12 mouse cellular contexts compared by ENCODE assay signal in genomic region chr4:83798674-83799430, GRCm38 (mm10).
DNase-seq lines count a peak whose midpoint lies in the region; ATAC-seq and TF ChIP-seq lines count a peak whose summit lies in the region.
"Had no signal": no experiment of that assay in that cellular context is flagged by ENCODE, and none has a peak within 500 bp of the region (broad histone marks: within the 10 kb centered on the region; RNA-seq: fewer than 3 reads in every experiment).

No protein-coding gene starts in this region.

- WGBS in heart, embryonic 10.5 days = 56% methylated on average over 21 of the region's 21 CpGs
- WGBS in heart, embryonic 11.5 days (ENCODE audit: insufficient replicate concordance) = 49% methylated on average over 21 of the region's 21 CpGs
- 73% methylated on average over 21 of the region's 21 CpGs for WGBS in liver, postnatal 0 days (ENCODE audit: insufficient replicate concordance)
- 62% methylated on average over 21 of the region's 21 CpGs for WGBS in liver, embryonic 12.5 days (ENCODE audit: insufficient replicate concordance)
- WGBS in midbrain, embryonic 16.5 days = 89% methylated on average over 21 of the region's 21 CpGs

- no peak overlapping the region for H3K9ac ChIP-seq in heart, embryonic 11.5 days (ENCODE audit: low read depth, low read length)
- no peak overlapping the region for H3K9ac ChIP-seq in liver, postnatal 0 days (replicated peaks)
- H3K9ac ChIP-seq in liver, embryonic 12.5 days = no peak overlapping the region
- H3K9ac ChIP-seq in midbrain, embryonic 16.5 days (ENCODE audit: low read depth, low read length) = no peak overlapping the region
- H3K9ac ChIP-seq: stomach, embryonic 15.5 days had no signal

- TF ChIP-seq CTCF in liver, postnatal 0 days (IDR thresholded peaks at IDR 0.05; ENCODE audit: low read depth) = no peak

- intact Hi-C loops in left cerebral cortex, postnatal 25 days (cut with DNase I) = loop anchor here (10.0 kb wide), 2 partner anchors 266 to 1056 kb away; no protein-coding TSS in a partner anchor

- no peaks in the 10 kb centered on the region for H3K9me3 ChIP-seq in heart, embryonic 10.5 days
- no peaks in the 10 kb centered on the region for H3K9me3 ChIP-seq in heart, embryonic 11.5 days (replicated peaks; ENCODE audit: control insufficient read depth, low read length)
- H3K9me3 ChIP-seq in liver, postnatal 0 days (ENCODE audit: low read length) = no peaks in the 10 kb centered on the region
- H3K9me3 ChIP-seq in liver, embryonic 12.5 days (replicated peaks) = no peaks in the 10 kb centered on the region
- H3K9me3 ChIP-seq in midbrain, embryonic 16.5 days (replicated peaks; ENCODE audit: control insufficient read depth, low read length, poor library complexity, severe bottlenecking) = no peaks in the 10 kb centered on the region
- H3K9me3 ChIP-seq: stomach, embryonic 15.5 days had no signal

- DNase-seq in heart, embryonic 10.5 days (ENCODE audit: low spot score) = peak; percentile 77
- DNase-seq in liver, postnatal 0 days = peak; percentile 39
- DNase-seq in kidney, postnatal 36 days = peak; percentile 39 to 66
- no peak for DNase-seq in left cerebral cortex, postnatal 25 days (ENCODE audit: low spot score in 2 of 2)
- DNase-seq: adrenal gland, postnatal 25 days; cerebellum, adult 11 months had no signal

- H3K27ac ChIP-seq in heart, embryonic 10.5 days = no peak overlapping the region
- no peak overlapping the region for H3K27ac ChIP-seq in heart, embryonic 11.5 days (ENCODE audit: low read depth, low read length)
- no peak overlapping the region for H3K27ac ChIP-seq in liver, postnatal 0 days (ENCODE audit: low read depth)
- H3K27ac ChIP-seq in liver, embryonic 12.5 days = no peak overlapping the region
- H3K27ac ChIP-seq in midbrain, embryonic 16.5 days (ENCODE audit: low read length) = no peak overlapping the region
- H3K27ac ChIP-seq: stomach, embryonic 15.5 days had no signal

- no peak overlapping the region for H3K4me2 ChIP-seq in heart, embryonic 11.5 days
- H3K4me2 ChIP-seq in liver, postnatal 0 days (ENCODE audit: low read depth, low read length) = no peak overlapping the region
- H3K4me2 ChIP-seq in liver, embryonic 12.5 days = no peak overlapping the region
- H3K4me2 ChIP-seq in midbrain, embryonic 16.5 days (ENCODE audit: low read length) = no peak overlapping the region
- H3K4me2 ChIP-seq: stomach, embryonic 15.5 days had no signal

- H3K27me3 ChIP-seq in heart, embryonic 10.5 days (ENCODE audit: insufficient read depth, poor library complexity, severe bottlenecking) = no peaks in the 10 kb centered on the region; the same call in 1 of the 2 replicates
- H3K27me3 ChIP-seq in heart, embryonic 11.5 days (ENCODE audit: control insufficient read depth, insufficient read depth, low read length) = peaks cover 3% of the 10 kb centered on the region; the same call in 1 of the 2 replicates
- no peaks in the 10 kb centered on the region for H3K27me3 ChIP-seq in liver, postnatal 0 days (ENCODE audit: insufficient read depth, low read length)
- no peaks in the 10 kb centered on the region for H3K27me3 ChIP-seq in liver, embryonic 12.5 days (replicated peaks)
- H3K27me3 ChIP-seq in midbrain, embryonic 16.5 days (ENCODE audit: control insufficient read depth, insufficient read depth, low read depth, low read length) = no peaks in the 10 kb centered on the region
- H3K27me3 ChIP-seq: stomach, embryonic 15.5 days had no signal

- ATAC-seq in heart, embryonic 11.5 days (replicated peaks; ENCODE audit: insufficient number of reproducible peaks, low FRiP score, low TSS enrichment) = no peak
- peak; percentile 74 for ATAC-seq in liver, postnatal 0 days
- ATAC-seq in liver, embryonic 12.5 days = no peak
- ATAC-seq in erythroblast, adult 5-6 weeks (replicated peaks; ENCODE audit: low FRiP score, poor library complexity, severe bottlenecking) = peak; percentile 98
- no peak for ATAC-seq in midbrain, embryonic 16.5 days
- ATAC-seq: forebrain, embryonic 14.5 days had no signal

- no peak for TF ChIP-seq EP300 in liver, postnatal 0 days (IDR thresholded peaks at IDR 0.05; ENCODE audit: low read depth)

- H3K36me3 ChIP-seq in heart, embryonic 10.5 days = no peaks in the 10 kb centered on the region
- H3K36me3 ChIP-seq in heart, embryonic 11.5 days (ENCODE audit: control insufficient read depth, insufficient read depth, low read length) = no peaks in the 10 kb centered on the region
- H3K36me3 ChIP-seq in liver, postnatal 0 days (replicated peaks; ENCODE audit: insufficient read depth, low read length) = no peaks in the 10 kb centered on the region
- no peaks in the 10 kb centered on the region for H3K36me3 ChIP-seq in liver, embryonic 12.5 days
- H3K36me3 ChIP-seq in midbrain, embryonic 16.5 days (ENCODE audit: control insufficient read depth, insufficient read depth, low read length) = no peaks in the 10 kb centered on the region
- H3K36me3 ChIP-seq: stomach, embryonic 15.5 days had no signal

- 0 out of 2 replicates have a peak, but pooled peaks cover 3% of the 10 kb centered on the region for H3K4me1 ChIP-seq in heart, embryonic 10.5 days
- no peaks in the 10 kb centered on the region for H3K4me1 ChIP-seq in heart, embryonic 11.5 days (ENCODE audit: control insufficient read depth, insufficient read depth, low read length)
- no peaks in the 10 kb centered on the region for H3K4me1 ChIP-seq in liver, postnatal 0 days (ENCODE audit: insufficient read depth)
- H3K4me1 ChIP-seq in liver, embryonic 12.5 days = no peaks in the 10 kb centered on the region
- H3K4me1 ChIP-seq in midbrain, embryonic 16.5 days (ENCODE audit: control insufficient read depth, insufficient read depth, low read length) = peaks cover 9% of the 10 kb centered on the region
- H3K4me1 ChIP-seq: stomach, embryonic 15.5 days had no signal

- H3K4me3 ChIP-seq in heart, embryonic 10.5 days = no peak overlapping the region
- no peak overlapping the region for H3K4me3 ChIP-seq in heart, embryonic 11.5 days (ENCODE audit: low read depth, low read length)
- no peak overlapping the region for H3K4me3 ChIP-seq in liver, postnatal 0 days (ENCODE audit: low read depth, low read length)
- H3K4me3 ChIP-seq in liver, embryonic 12.5 days = no peak overlapping the region
- no peak overlapping the region for H3K4me3 ChIP-seq in midbrain, embryonic 16.5 days (ENCODE audit: low read depth, low read length)
- H3K4me3 ChIP-seq: stomach, embryonic 15.5 days had no signal

Comparison
In these comparisons a context has a peak if more than half of its experiments do, and no peak if none do; other contexts are left out.
1. ATAC-seq: peak in liver, postnatal 0 days (single experiment) and erythroblast, adult 5-6 weeks (single experiment); none in heart, embryonic 11.5 days (single experiment), liver, embryonic 12.5 days (single experiment) and midbrain, embryonic 16.5 days (single experiment).
2. DNase-seq: peak in heart, embryonic 10.5 days (single experiment), liver, postnatal 0 days (single experiment) and kidney, postnatal 36 days (2 of 2); none in left cerebral cortex, postnatal 25 days (0 of 2).